Mouse (Mus musculus): ENCODE measurements around the gene Acaa1b.

DNA sequence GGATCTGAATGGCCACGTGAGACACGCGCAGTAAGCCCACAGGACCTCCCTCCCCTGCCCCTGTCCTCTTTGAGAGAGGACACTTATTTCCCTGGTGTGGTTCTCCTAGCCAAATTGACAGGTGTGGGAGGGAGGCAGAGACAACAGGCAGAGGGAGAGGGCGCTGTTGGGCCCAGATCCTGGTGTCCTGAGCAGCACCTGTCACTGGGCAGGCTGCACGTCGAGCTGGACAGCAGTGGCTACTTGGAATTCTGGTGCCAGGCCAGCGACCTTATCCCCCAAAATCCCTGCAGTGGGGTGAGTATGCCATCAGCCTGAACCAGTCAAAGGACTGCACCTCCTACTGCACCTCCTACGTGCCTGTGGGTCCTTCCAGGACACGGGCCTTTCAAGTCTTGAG lies 13.5 kb downstream of the Acaa1b start:
- TF ChIP-seq POLR2A (IDR thresholded peaks at IDR 0.05; ENCODE audit: control insufficient read depth, extremely low read depth, insufficient read depth, low read length, poor library complexity) = no peak
- TF ChIP-seq CTCF (IDR thresholded peaks at IDR 0.05; ENCODE audit: borderline replicate concordance, control insufficient read depth, extremely low read depth, insufficient read depth, low read length, poor library complexity) = no peak
